Mouse (Mus musculus): ENCODE data around the gene Krt7. TPM values are rescaled to one million over a fixed set of nuclear protein-coding genes. Genes with fewer than 3 reads are reported as not detected.

Krt7 gene
- polyA plus RNA-seq, 1 experiment from 2014 or later, result 1.0 TPM

MicroRNAs within 50 kb of the gene (microRNA counts, 519-probe panel; counts per million panel counts)
- microRNA mmu-miR-1941-3p (1,780 counts per million, percentile 30 among the panel's probes with 10 or more counts), microRNA mmu-miR-1941-5p (529 counts per million, percentile 1 among the panel's probes with 10 or more counts)

Small RNA genes within 50 kb of the gene (microRNA-seq; reads per million reads assigned to microRNA genes)
- not detected for gene Mir1941

Other genes starting within 250 kb of the Krt7 start
- 19.3 and 23.1 TPM in 2 replicates for gene Acvr1b, start 237.0 kb upstream of the Krt7 start, polyA plus RNA-seq (2015; fragmentation: Nextera tagmentation; extraction: Ambion mirVana)
- 2.2 and 2.5 TPM in 2 replicates for gene Grasp, start 186.9 kb upstream of the Krt7 start, polyA plus RNA-seq (2015; fragmentation: Nextera tagmentation; extraction: Ambion mirVana)
- 7.9 and 10.6 TPM in 2 replicates for gene Nr4a1, start 156.8 kb upstream of the Krt7 start, polyA plus RNA-seq (2015; fragmentation: Nextera tagmentation; extraction: Ambion mirVana)
- 77.2 TPM in 2 replicates for gene Atg101, start 126.8 kb upstream of the Krt7 start, polyA plus RNA-seq (2015; fragmentation: Nextera tagmentation; extraction: Ambion mirVana)
- 0.44 and 0.63 TPM in 2 replicates for gene 6030408B16Rik, start 117.8 kb upstream of the Krt7 start, polyA plus RNA-seq (2015; fragmentation: Nextera tagmentation; extraction: Ambion mirVana)
- gene Krt80, start 40.9 kb upstream of the Krt7 start, polyA plus RNA-seq (2015; fragmentation: Nextera tagmentation; extraction: Ambion mirVana), result 0.12 and 0.41 TPM in 2 replicates
- gene Krt87, start 27.8 kb downstream of the Krt7 start, polyA plus RNA-seq (2015; fragmentation: Nextera tagmentation; extraction: Ambion mirVana), result 0.51 and 0.78 TPM in 2 replicates
- not detected in 2 replicates for gene Krt88, start 36.7 kb downstream of the Krt7 start, polyA plus RNA-seq (2015; fragmentation: Nextera tagmentation; extraction: Ambion mirVana)
- gene Krt81, start 52.7 kb downstream of the Krt7 start, polyA plus RNA-seq (2015; fragmentation: Nextera tagmentation; extraction: Ambion mirVana), result not detected in 2 replicates
- gene Krt86, start 62.4 kb downstream of the Krt7 start, polyA plus RNA-seq (2015; fragmentation: Nextera tagmentation; extraction: Ambion mirVana), result 0.11 TPM in 1 of 2 replicates, not detected in the other
- gene Krt83, start 80.5 kb downstream of the Krt7 start, polyA plus RNA-seq (2015; fragmentation: Nextera tagmentation; extraction: Ambion mirVana), result not detected in 2 replicates
- 0.19 and 0.42 TPM in 2 replicates for gene Gm49425, start 106.2 kb downstream of the Krt7 start, polyA plus RNA-seq (2015; fragmentation: Nextera tagmentation; extraction: Ambion mirVana)
- 0.28 TPM in 1 of 2 replicates, not detected in the other for gene Krt84, start 121.8 kb downstream of the Krt7 start, polyA plus RNA-seq (2015; fragmentation: Nextera tagmentation; extraction: Ambion mirVana)
- not detected in 2 replicates for gene Krt82, start 139.6 kb downstream of the Krt7 start, polyA plus RNA-seq (2015; fragmentation: Nextera tagmentation; extraction: Ambion mirVana)
- 0.06 and 0.12 TPM in 2 replicates for gene Krt90, start 151.9 kb downstream of the Krt7 start, polyA plus RNA-seq (2015; fragmentation: Nextera tagmentation; extraction: Ambion mirVana)
- 0.10 TPM in 1 of 2 replicates, not detected in the other for gene Krt75, start 162.9 kb downstream of the Krt7 start, polyA plus RNA-seq (2015; fragmentation: Nextera tagmentation; extraction: Ambion mirVana)
- gene Gm5414, start 217.1 kb downstream of the Krt7 start, polyA plus RNA-seq (2015; fragmentation: Nextera tagmentation; extraction: Ambion mirVana), result not detected in 2 replicates
- gene Gm5478, start 236.3 kb downstream of the Krt7 start, polyA plus RNA-seq (2015; fragmentation: Nextera tagmentation; extraction: Ambion mirVana), result not detected in 2 replicates

Measured in neural tube, embryonic 15.5 days (tissue).